Mouse (Mus musculus) MEL (cell line): ENCODE data around the gene Mrpl14. TPM values are rescaled to one million over a fixed set of nuclear protein-coding genes. Genes with fewer than 3 reads are reported as not detected.
A peak's percentile ranks its signal among the peaks of the same experiment; 100 is the strongest.

Experiments
- DNase-seq: peaks from one replicate; pipeline ENCODE4 v3.0.0; 2011; ENCODE audit warnings: low read depth, low spot score
- H3K27ac ChIP-seq: 2 replicates; pipeline ENCODE4 v1.5.1; 2012; ENCODE audit warnings: low read depth, mild to moderate bottlenecking, control low read depth, low read length, moderate library complexity; ENCODE audit not compliant: control insufficient read depth
- H3K27me3 ChIP-seq, 2 experiments: fragments of 150-350 bp in 1 of 2; sonication (generic) in 1 of 2; 2 replicates each; pipeline ENCODE4 v1.6.1; 2012; ENCODE audit warnings: low read length in 2 of 2, mild to moderate bottlenecking in 2 of 2, improper control_type of control experiment in 1 of 2, moderate library complexity in 1 of 2; ENCODE audit not compliant: insufficient read depth in 2 of 2, control insufficient read depth in 1 of 2
- H3K36me3 ChIP-seq, 2 experiments: 2 replicates each; pipeline ENCODE4 v1.6.1; 2012 to 2014; ENCODE audit warnings: low read length in 2 of 2, improper control_type of control experiment in 1 of 2, inconsistent platforms in 1 of 2, mild to moderate bottlenecking in 1 of 2; ENCODE audit not compliant: insufficient read depth in 2 of 2, control insufficient read depth in 1 of 2
- H3K4me1 ChIP-seq, 2 experiments: fragments of 150-350 bp in 1 of 2; sonication (generic) in 1 of 2; 2 replicates each; pipeline ENCODE4 v1.6.1; 2012; ENCODE audit warnings: low read length in 2 of 2, improper control_type of control experiment in 1 of 2, mild to moderate bottlenecking in 1 of 2; ENCODE audit not compliant: insufficient read depth in 2 of 2, control insufficient read depth in 1 of 2
- H3K4me3 ChIP-seq, 2 experiments: fragments of 150-350 bp in 1 of 2; sonication (generic) in 1 of 2; 2 replicates each; pipeline ENCODE4 v1.5.1; 2012; ENCODE audit warnings: low read depth in 2 of 2, low read length in 2 of 2, mild to moderate bottlenecking in 2 of 2, moderate library complexity in 2 of 2, control low read depth in 1 of 2, improper control_type of control experiment in 1 of 2; ENCODE audit not compliant: control insufficient read depth in 1 of 2, insufficient read depth in 1 of 2
- H3K79me2 ChIP-seq: 2 replicates; pipeline ENCODE4 v1.6.1; 2012; ENCODE audit warnings: mild to moderate bottlenecking, low read length, moderate library complexity; ENCODE audit not compliant: control insufficient read depth, poor library complexity, insufficient read depth
- H3K9ac ChIP-seq: 2 replicates; pipeline ENCODE4 v1.6.1; 2012; ENCODE audit warnings: low read depth, mild to moderate bottlenecking, control low read depth, low read length, moderate library complexity; ENCODE audit not compliant: control insufficient read depth, poor library complexity, severe bottlenecking
- H3K9me3 ChIP-seq: fragments of 150-350 bp; sonication (generic); replicated peaks from 2 replicates; pipeline ENCODE4 v1.6.1; 2012; ENCODE audit warnings: mild to moderate bottlenecking, low read length, improper control_type of control experiment, moderate library complexity; ENCODE audit not compliant: insufficient read depth
- BHLHE40 ChIP-seq: IDR thresholded peaks from 2 replicates; pipeline ENCODE4 v1.6.1; 2012; ENCODE audit warnings: low read depth, mild to moderate bottlenecking, inconsistent platforms, low read length, improper control_type of control experiment, borderline replicate concordance
- CHD2 ChIP-seq: IDR thresholded peaks from 2 replicates; pipeline ENCODE4 v1.6.1; 2011; ENCODE audit warnings: low read length, improper control_type of control experiment
- CTCF ChIP-seq, 3 experiments: IDR thresholded peaks in 2 of 3; conservative IDR thresholded peaks in 1 of 3; 2 replicates each; pipeline ENCODE4 v1.5.1; 2011 to 2012; ENCODE audit warnings: low read length in 3 of 3, low read depth in 2 of 3, mild to moderate bottlenecking in 2 of 3, improper control_type of control experiment in 1 of 3, inconsistent platforms in 1 of 3, mixed read lengths in 1 of 3, moderate library complexity in 1 of 3; ENCODE audit not compliant: control insufficient read depth in 1 of 3, insufficient read depth in 1 of 3, poor library complexity in 1 of 3, severe bottlenecking in 1 of 3
- E2F4 ChIP-seq: IDR thresholded peaks from 2 replicates; pipeline ENCODE4 v1.6.1; 2011; ENCODE audit warnings: low read depth, low read length, improper control_type of control experiment, borderline replicate concordance
- ELF1 ChIP-seq: IDR thresholded peaks from 2 replicates; pipeline ENCODE4 v1.6.1; 2014; ENCODE audit warnings: low read depth, mild to moderate bottlenecking, inconsistent platforms, low read length, improper control_type of control experiment, moderate library complexity
- ETS1 ChIP-seq: IDR thresholded peaks from 2 replicates; pipeline ENCODE4 v1.6.1; 2012; ENCODE audit warnings: low read depth, mild to moderate bottlenecking, inconsistent platforms, low read length, improper control_type of control experiment, moderate library complexity
- GABPA ChIP-seq: IDR thresholded peaks from 2 replicates; pipeline ENCODE4 v1.6.1; 2012; ENCODE audit warnings: low read depth, mild to moderate bottlenecking, inconsistent platforms, low read length, improper control_type of control experiment, moderate library complexity
- GATA1 ChIP-seq: IDR thresholded peaks from 2 replicates; pipeline ENCODE4 v1.6.1; 2011; ENCODE audit warnings: low read depth, low read length, improper control_type of control experiment
- HCFC1 ChIP-seq: IDR thresholded peaks from 2 replicates; pipeline ENCODE4 v1.6.1; 2012; ENCODE audit warnings: low read depth, mild to moderate bottlenecking, inconsistent platforms, low read length, improper control_type of control experiment, moderate library complexity
- JUND ChIP-seq: IDR thresholded peaks from 2 replicates; pipeline ENCODE4 v1.6.1; 2011; ENCODE audit warnings: low read depth, mild to moderate bottlenecking, improper control_type of control experiment, low read length
- KAT2A ChIP-seq: conservative IDR thresholded peaks from 2 replicates; pipeline ENCODE4 v1.6.1; 2012; ENCODE audit warnings: low read depth, low read length, improper control_type of control experiment, inconsistent platforms
- MAFK ChIP-seq: IDR thresholded peaks from 2 replicates; pipeline ENCODE4 v1.6.1; 2011; ENCODE audit warnings: low read depth, mild to moderate bottlenecking, low read length, improper control_type of control experiment, borderline replicate concordance
- MAX ChIP-seq: IDR thresholded peaks from 2 replicates; pipeline ENCODE4 v1.6.1; 2011; ENCODE audit warnings: low read length, improper control_type of control experiment
- MXI1 ChIP-seq: IDR thresholded peaks from 2 replicates; pipeline ENCODE4 v1.6.1; 2011; ENCODE audit warnings: mild to moderate bottlenecking, low read depth, low read length, improper control_type of control experiment
- MYC ChIP-seq: IDR thresholded peaks from 2 replicates; pipeline ENCODE4 v1.6.1; 2011; ENCODE audit warnings: low read depth, mild to moderate bottlenecking, low read length, improper control_type of control experiment, moderate library complexity
- NRF1 ChIP-seq: IDR thresholded peaks from 2 replicates; pipeline ENCODE4 v1.6.1; 2014; ENCODE audit warnings: low read depth, mild to moderate bottlenecking, inconsistent platforms, low read length, improper control_type of control experiment, moderate library complexity; ENCODE audit not compliant: poor library complexity, insufficient read depth, severe bottlenecking
- POLR2AphosphoS5 ChIP-seq: IDR thresholded peaks from 2 replicates; pipeline ENCODE4 v1.6.1; 2012; ENCODE audit warnings: low read depth, borderline replicate concordance, mild to moderate bottlenecking, inconsistent platforms, low read length, moderate library complexity, mixed read lengths
- RAD21 ChIP-seq: IDR thresholded peaks from 2 replicates; pipeline ENCODE4 v1.6.1; 2011; ENCODE audit warnings: mild to moderate bottlenecking, low read depth, low read length, improper control_type of control experiment
- RCOR1 ChIP-seq: IDR thresholded peaks from 2 replicates; pipeline ENCODE4 v1.6.1; 2012; ENCODE audit warnings: low read depth, mild to moderate bottlenecking, inconsistent platforms, low read length, improper control_type of control experiment
- SIN3A ChIP-seq: IDR thresholded peaks from 2 replicates; pipeline ENCODE4 v1.6.1; 2012; ENCODE audit warnings: low read length, improper control_type of control experiment, inconsistent platforms
- SMC3 ChIP-seq: IDR thresholded peaks from 2 replicates; pipeline ENCODE4 v1.6.1; 2011; ENCODE audit warnings: low read depth, low read length, improper control_type of control experiment
- TAL1 ChIP-seq: IDR thresholded peaks from 2 replicates; pipeline ENCODE4 v1.6.1; 2012; ENCODE audit warnings: mild to moderate bottlenecking, inconsistent platforms, low read length, moderate library complexity, mixed read lengths
- TBP ChIP-seq: IDR thresholded peaks from 2 replicates; pipeline ENCODE4 v1.8.0; 2011; ENCODE audit warnings: low read depth, low read length, improper control_type of control experiment
- TCF12 ChIP-seq: IDR thresholded peaks from 2 replicates; pipeline ENCODE4 v1.6.1; 2014; ENCODE audit warnings: low read depth, mild to moderate bottlenecking, inconsistent platforms, low read length, improper control_type of control experiment, moderate library complexity
- UBTF ChIP-seq: IDR thresholded peaks from 2 replicates; pipeline ENCODE4 v1.6.1; 2012; ENCODE audit warnings: low read depth, mild to moderate bottlenecking, inconsistent platforms, low read length, improper control_type of control experiment, moderate library complexity, borderline replicate concordance; ENCODE audit not compliant: insufficient read depth
- USF1 ChIP-seq: IDR thresholded peaks from 2 replicates; pipeline ENCODE4 v1.6.1; 2014; ENCODE audit warnings: low read depth, mild to moderate bottlenecking, inconsistent platforms, low read length, improper control_type of control experiment, moderate library complexity
- USF2 ChIP-seq, 2 experiments: IDR thresholded peaks; 2 replicates each; pipeline ENCODE4 v1.6.1; 2011 to 2012; ENCODE audit warnings: improper control_type of control experiment in 2 of 2, low read length in 2 of 2, borderline replicate concordance in 1 of 2, inconsistent platforms in 1 of 2, low read depth in 1 of 2, mild to moderate bottlenecking in 1 of 2; ENCODE audit not compliant: insufficient read depth in 1 of 2
- ZC3H11A ChIP-seq: IDR thresholded peaks from 2 replicates; pipeline ENCODE4 v1.6.1; 2012; ENCODE audit warnings: low read depth, mild to moderate bottlenecking, inconsistent platforms, low read length, improper control_type of control experiment
- ZKSCAN1 ChIP-seq: IDR thresholded peaks from 2 replicates; pipeline ENCODE4 v1.6.1; 2012; ENCODE audit warnings: low read depth, mild to moderate bottlenecking, inconsistent platforms, low read length, improper control_type of control experiment, moderate library complexity
- ZMIZ1 ChIP-seq: IDR thresholded peaks from 2 replicates; pipeline ENCODE4 v1.6.1; 2012; ENCODE audit warnings: low read depth, mild to moderate bottlenecking, inconsistent platforms, low read length, improper control_type of control experiment, moderate library complexity
- polyA plus RNA-seq, 2 experiments: library from polyadenylated mRNA; stranded (reverse) in 1 of 2; unstranded in 1 of 2; fragments of >175 nt in 1 of 2; fragments of >200 nt in 1 of 2; gene quantifications; 2 replicates each; pipeline versions ENCODE4 v1.2.1 to v1.2.4; 2012; ENCODE audit warnings: low replicate concordance in 2 of 2, low read depth in 1 of 2; ENCODE audit not compliant: insufficient read length in 2 of 2, insufficient read depth in 1 of 2, missing spikeins in 1 of 2
- total RNA-seq: library from RNA; depleted of rRNA; stranded (reverse); fragments of 300-350 nt; gene quantifications from 2 replicates; pipeline ENCODE4 v1.2.3, GENCODE M21; 2012

Gene Mrpl14
- total and polyA plus RNA-seq, 3 experiments = 66.2 to 159 TPM; not detected in 1

GRCm38 (mm10) chr17:45729387-45729786, 43.3 kb downstream of the Mrpl14 start:
- Histone ChIP-seq H3K9ac (no peak overlapping the region; the same call in 1 of the 2 replicates), H3K9me3 (no peaks in the 10 kb centered on the region), H3K4me1 (peaks cover 7 to 15% of the 10 kb centered on the region in 2 experiments; a peak in 3 of 4 replicates), H3K36me3 (no peaks in the 10 kb centered on the region; a peak in 1 of 4 replicates), H3K27me3 (no peaks in the 10 kb centered on the region), H3K27ac (no peak overlapping the region), H3K79me2 (no peaks in the 10 kb centered on the region; the same call in 1 of the 2 replicates), H3K4me3 (no peak overlapping the region)
- no peak for TF ChIP-seq GATA1
- TF ChIP-seq ZKSCAN1 = no peak
- peak; percentile 51; the same call in 1 of the 2 replicates for TF ChIP-seq ETS1
- TF ChIP-seq RAD21 = no peak
- no peak for TF ChIP-seq KAT2A
- TF ChIP-seq ZMIZ1 = no peak
- TF ChIP-seq MXI1 = peak; percentile 82
- TF ChIP-seq GABPA = no peak
- TF ChIP-seq ELF1 = no peak
- peak; percentile 45; the same call in 1 of the 2 replicates for TF ChIP-seq USF1
- TF ChIP-seq TAL1 = no peak
- TF ChIP-seq BHLHE40 = peak; percentile 98
- no peak; the same call in 1 of the 2 replicates for TF ChIP-seq ZC3H11A
- TF ChIP-seq NRF1 = no peak
- no peak for TF ChIP-seq TBP
- TF ChIP-seq USF2 (IDR thresholded peaks at IDR 0.05; ENCODE audit: borderline replicate concordance in 1 of 2, insufficient read depth in 1 of 2, low read depth in 1 of 2, low read length in 2 of 2) = no peak
- peak; percentile 81 for TF ChIP-seq MAX
- TF ChIP-seq RCOR1 = no peak
- peak; percentile 68 for DNase-seq

GRCm38 (mm10) chr17:45730696-45731095, 44.6 kb downstream of the Mrpl14 start:
- peaks cover 9 to 27% of the 10 kb centered on the region in 2 experiments for H3K4me1 ChIP-seq
- no peak overlapping the region for H3K27ac ChIP-seq
- DNase-seq = no peak
- H3K9ac ChIP-seq = no peak overlapping the region
- no peaks in the 10 kb centered on the region; the same call in 1 of the 2 replicates for H3K79me2 ChIP-seq
- H3K27me3 ChIP-seq = no peaks in the 10 kb centered on the region
- H3K4me3 ChIP-seq = no peak overlapping the region
- no peaks in the 10 kb centered on the region for H3K9me3 ChIP-seq
- no peak for TF ChIP-seq SMC3
- no peak for TF ChIP-seq POLR2AphosphoS5
- no peak for TF ChIP-seq E2F4
- no peak for TF ChIP-seq HCFC1
- no peak for TF ChIP-seq KAT2A
- TF ChIP-seq UBTF = no peak
- TF ChIP-seq CHD2 = no peak
- no peak for TF ChIP-seq MXI1
- no peak for TF ChIP-seq ETS1
- no peak for TF ChIP-seq MYC
- no peak for TF ChIP-seq SIN3A
- TF ChIP-seq JUND = no peak
- no peak for TF ChIP-seq TAL1
- no peak for TF ChIP-seq GATA1
- no peak for TF ChIP-seq TCF12
- no peak for TF ChIP-seq ZC3H11A
- no peak for TF ChIP-seq CTCF (IDR thresholded peaks at IDR 0.05 in 2 of 3, conservative IDR thresholded peaks at IDR 0.05 in 1 of 3; ENCODE audit: control insufficient read depth in 1 of 3, insufficient read depth in 1 of 3, low read depth in 2 of 3, low read length in 3 of 3, poor library complexity in 1 of 3, severe bottlenecking in 1 of 3)
- no peak for TF ChIP-seq NRF1
- no peak for TF ChIP-seq MAFK
- no peak for TF ChIP-seq ZMIZ1
- no peaks in the 10 kb centered on the region; a peak in 1 of 4 replicates for H3K36me3 ChIP-seq
